Mouse (Mus musculus) heart, postnatal 4 days (tissue): ENCODE data around the gene Tfap2d. TPM values are rescaled to one million over a fixed set of nuclear protein-coding genes. Genes with fewer than 3 reads are reported as not detected.

Experiments
- DNase-seq: peaks from one replicate; pipeline ENCODE4 v3.0.0; 2021
- total RNA-seq, 2 experiments: library from RNA; stranded (reverse); gene quantifications; 2 replicates each; pipeline ENCODE4 v1.2.3; 2021

Gene Tfap2d
- not detected for total RNA-seq

GRCm38 (mm10) chr1:19102631-19103030 lies at the start of gene Tfap2d:
Gene Tfap2d, plus strand, starts transcription at chr1:19103022.
- no peak for DNase-seq

- no peak for DNase-seq
These were observed 46.5 kb upstream of the Tfap2d start for GRCm38 (mm10) chr1:19056300-19056699.

GRCm38 (mm10) chr1:19056861-19057260 lies 46.0 kb upstream of the Tfap2d start:
- DNase-seq = no peak

- no peak for DNase-seq
These were observed 14.7 kb upstream of the Tfap2d start for GRCm38 (mm10) chr1:19088078-19088477.

- DNase-seq = no peak
These were observed 5.9 kb upstream of the Tfap2d start for GRCm38 (mm10) chr1:19096921-19097320.

GRCm38 (mm10) chr1:19103316-19103715 lies 494 bp downstream of the Tfap2d start:
- no peak for DNase-seq

GRCm38 (mm10) chr1:19103776-19104142 lies 937 bp downstream of the Tfap2d start:
- no peak for DNase-seq

GRCm38 (mm10) chr1:19104143-19104857 lies 1.5 kb downstream of the Tfap2d start:
- DNase-seq = no peak

GRCm38 (mm10) chr1:19106401-19106800 lies 3.6 kb downstream of the Tfap2d start:
- DNase-seq = no peak

GRCm38 (mm10) chr1:19106841-19107800 lies 4.3 kb downstream of the Tfap2d start:
- DNase-seq = no peak

GRCm38 (mm10) chr1:19107801-19108200 lies 5.0 kb downstream of the Tfap2d start:
- DNase-seq = no peak

GRCm38 (mm10) chr1:19109711-19110110 lies 6.9 kb downstream of the Tfap2d start:
- DNase-seq = peak; percentile 46

GRCm38 (mm10) chr1:19110211-19110610 lies 7.4 kb downstream of the Tfap2d start:
- DNase-seq = no peak

GRCm38 (mm10) chr1:19111020-19111419 lies 8.2 kb downstream of the Tfap2d start:
- DNase-seq = no peak

GRCm38 (mm10) chr1:19178742-19179397 lies 76.0 kb downstream of the Tfap2d start:
- peak; percentile 6 for DNase-seq

GRCm38 (mm10) chr1:19205649-19206048 lies 102.8 kb downstream of the Tfap2d start:
- DNase-seq = peak; percentile 41

- DNase-seq = no peak
These were observed 103.4 kb downstream of the Tfap2d start for GRCm38 (mm10) chr1:19206194-19206593.

GRCm38 (mm10) chr1:19207611-19208010 lies 104.8 kb downstream of the Tfap2d start:
- no peak for DNase-seq

GRCm38 (mm10) chr1:19208641-19209358 lies 106.0 kb downstream of the Tfap2d start, which contains the start of gene Tfap2b:
Gene Tfap2b, plus strand, starts transcription at chr1:19208914.
- DNase-seq = no peak

- DNase-seq = no peak
These were observed 106.5 kb downstream of the Tfap2d start for GRCm38 (mm10) chr1:19209359-19209745.

GRCm38 (mm10) chr1:19209776-19210175 lies 107.0 kb downstream of the Tfap2d start:
- DNase-seq = no peak
